Mouse (Mus musculus): ENCODE measurements at regions not wholly inside any gene's neighbourhood (a gene's known extent, or its start where the extent isn't known, plus 50 kb on each side); places are given as distances from the start of the nearest gene placed in this dataset.
"Not testable (repeated sequence)": the region's sequence is repeated elsewhere in the genome, so short reads cannot be mapped to it uniquely, and the experiment has no call there.

DNA sequence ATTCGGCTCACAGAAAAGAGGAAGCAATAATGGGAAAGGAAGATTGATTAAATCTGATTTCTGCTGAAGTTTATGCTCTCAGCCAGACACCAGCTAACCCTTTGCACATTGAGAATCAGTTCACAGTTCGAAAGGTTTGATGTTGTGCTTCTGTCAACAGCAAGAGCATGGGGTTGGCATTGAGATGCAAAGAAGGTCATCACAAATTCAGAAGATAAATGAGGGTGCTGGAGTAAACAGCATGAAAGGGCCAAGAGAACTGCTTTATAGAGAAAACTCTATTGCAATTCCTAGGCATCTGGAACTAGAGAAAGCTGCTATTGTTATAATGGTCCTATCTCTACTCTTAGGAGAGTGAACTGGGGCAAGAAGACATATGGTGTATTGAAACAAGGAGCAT is 250.8 kb downstream of the Rab38 start:
- H3K9me3 ChIP-seq (ENCODE audit: low read length): no peaks in the 10 kb centered on the region
- H3K27ac ChIP-seq (ENCODE audit: low read depth, low read length): no peak overlapping the region
- H3K9ac ChIP-seq: no peak overlapping the region
- no peaks in the 10 kb centered on the region for H3K27me3 ChIP-seq (ENCODE audit: insufficient read depth, low read length)
- WGBS: 65% methylated on average over 2 of the region's 2 CpGs
- DNase-seq: no peak
- H3K4me1 ChIP-seq (ENCODE audit: insufficient read depth): no peaks in the 10 kb centered on the region
- no peak for TF ChIP-seq CTCF (IDR thresholded peaks at IDR 0.05; ENCODE audit: low read depth)
- H3K4me2 ChIP-seq (ENCODE audit: low read depth): no peak overlapping the region
- H3K4me3 ChIP-seq (ENCODE audit: low read depth, low read length): no peak overlapping the region
- no peak for ATAC-seq
- H3K36me3 ChIP-seq (ENCODE audit: insufficient read depth): no peaks in the 10 kb centered on the region

GRCm38 (mm10) chr7:88721031-88721430 is 291.0 kb downstream of the Rab38 start:
- WGBS: 79% methylated on average over 1 of the region's 1 CpGs
- H3K9ac ChIP-seq; H3K4me1 ChIP-seq (ENCODE audit: insufficient read depth); H3K36me3 ChIP-seq (ENCODE audit: insufficient read depth); H3K4me2 ChIP-seq (ENCODE audit: low read depth); H3K9me3 ChIP-seq (ENCODE audit: low read length); ATAC-seq; H3K27me3 ChIP-seq (ENCODE audit: insufficient read depth, low read length); DNase-seq; H3K27ac ChIP-seq (ENCODE audit: low read depth, low read length); H3K4me3 ChIP-seq (ENCODE audit: low read depth, low read length): not testable (repeated sequence)

- no peak overlapping the region for H3K27ac ChIP-seq (ENCODE audit: low read depth, low read length)
- 86% methylated on average over 4 of the region's 4 CpGs for WGBS
- no peaks in the 10 kb centered on the region for H3K9me3 ChIP-seq (ENCODE audit: low read length)
- no peaks in the 10 kb centered on the region for H3K27me3 ChIP-seq (ENCODE audit: insufficient read depth, low read length)
- TF ChIP-seq CTCF (IDR thresholded peaks at IDR 0.05; ENCODE audit: low read depth): no peak
- no peaks in the 10 kb centered on the region for H3K4me1 ChIP-seq (ENCODE audit: insufficient read depth)
- no peak for ATAC-seq
- H3K4me3 ChIP-seq (ENCODE audit: low read depth, low read length): no peak overlapping the region
- DNase-seq: no peak
- no peaks in the 10 kb centered on the region for H3K36me3 ChIP-seq (ENCODE audit: insufficient read depth)
- H3K4me2 ChIP-seq (ENCODE audit: low read depth): no peak overlapping the region
- H3K9ac ChIP-seq: no peak overlapping the region
These were observed 304.4 kb downstream of the Rab38 start for GRCm38 (mm10) chr7:88734506-88734905.

DNA sequence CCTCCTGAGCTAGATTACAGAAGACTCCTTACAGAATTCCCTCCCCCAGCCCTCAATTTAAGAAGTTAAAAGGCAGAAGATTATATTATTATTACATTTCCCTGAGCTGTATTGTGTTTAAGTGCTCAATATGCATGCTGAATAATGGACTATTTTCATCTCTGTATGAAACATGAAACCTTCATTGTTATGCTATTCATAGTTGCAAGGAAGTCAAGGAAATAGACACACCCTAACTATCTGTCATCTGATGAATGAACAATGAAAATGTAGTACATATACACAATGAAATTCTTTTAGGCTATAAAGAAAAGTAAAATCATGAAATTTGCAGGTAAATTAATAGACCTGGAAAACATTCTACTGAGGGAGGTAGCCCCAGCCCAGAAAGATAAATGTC is 305.7 kb downstream of the Rab38 start:
- no peaks in the 10 kb centered on the region for H3K36me3 ChIP-seq (ENCODE audit: insufficient read depth)
- no peak overlapping the region for H3K9ac ChIP-seq
- no peaks in the 10 kb centered on the region for H3K27me3 ChIP-seq (ENCODE audit: insufficient read depth, low read length)
- H3K4me1 ChIP-seq (ENCODE audit: insufficient read depth): no peaks in the 10 kb centered on the region
- no peak overlapping the region for H3K27ac ChIP-seq (ENCODE audit: low read depth, low read length)
- peak; percentile 72; the same call in 1 of the 2 replicates for ATAC-seq
- TF ChIP-seq CTCF (IDR thresholded peaks at IDR 0.05; ENCODE audit: low read depth): no peak
- no peak overlapping the region for H3K4me3 ChIP-seq (ENCODE audit: low read depth, low read length)
- no peak for DNase-seq
- no peak overlapping the region for H3K4me2 ChIP-seq (ENCODE audit: low read depth)
- no peaks in the 10 kb centered on the region for H3K9me3 ChIP-seq (ENCODE audit: low read length)

GRCm38 (mm10) chr7:88777371-88777770 is 347.3 kb downstream of the Rab38 start:
- DNase-seq (no peak), ATAC-seq (no peak)
- Histone ChIP-seq H3K4me1 (ENCODE audit: insufficient read depth) (no peaks in the 10 kb centered on the region), H3K27me3 (ENCODE audit: insufficient read depth, low read length) (no peaks in the 10 kb centered on the region), H3K9ac (no peak overlapping the region), H3K9me3 (ENCODE audit: low read length) (no peaks in the 10 kb centered on the region), H3K27ac (ENCODE audit: low read depth, low read length) (no peak overlapping the region), H3K4me3 (ENCODE audit: low read depth, low read length) (no peak overlapping the region), H3K36me3 (ENCODE audit: insufficient read depth) (no peaks in the 10 kb centered on the region), H3K4me2 (ENCODE audit: low read depth) (no peak overlapping the region)
- TF ChIP-seq CTCF (IDR thresholded peaks at IDR 0.05; ENCODE audit: low read depth): no peak

- H3K27me3 ChIP-seq (ENCODE audit: insufficient read depth, low read length): no peaks in the 10 kb centered on the region
- WGBS: 61% methylated on average over 2 of the region's 2 CpGs
- TF ChIP-seq CTCF (IDR thresholded peaks at IDR 0.05; ENCODE audit: low read depth): no peak
- no peak; the same call in 1 of the 2 replicates for ATAC-seq
- peak; percentile 68 for DNase-seq
- H3K36me3 ChIP-seq (ENCODE audit: insufficient read depth): no peaks in the 10 kb centered on the region
- H3K9me3 ChIP-seq (ENCODE audit: low read length): no peaks in the 10 kb centered on the region
- H3K4me2 ChIP-seq (ENCODE audit: low read depth): no peak overlapping the region
- no peak overlapping the region for H3K27ac ChIP-seq (ENCODE audit: low read depth, low read length)
- no peak overlapping the region for H3K9ac ChIP-seq
- H3K4me3 ChIP-seq (ENCODE audit: low read depth, low read length): no peak overlapping the region
- H3K4me1 ChIP-seq (ENCODE audit: insufficient read depth): no peaks in the 10 kb centered on the region
These were observed 352.8 kb downstream of the Rab38 start for GRCm38 (mm10) chr7:88782906-88783305.

- Histone ChIP-seq H3K4me1 (ENCODE audit: insufficient read depth) (no peaks in the 10 kb centered on the region), H3K9ac (no peak overlapping the region), H3K4me3 (ENCODE audit: low read depth, low read length) (no peak overlapping the region), H3K9me3 (ENCODE audit: low read length) (no peaks in the 10 kb centered on the region), H3K36me3 (ENCODE audit: insufficient read depth) (no peaks in the 10 kb centered on the region), H3K27ac (ENCODE audit: low read depth, low read length) (no peak overlapping the region), H3K27me3 (ENCODE audit: insufficient read depth, low read length) (no peaks in the 10 kb centered on the region), H3K4me2 (ENCODE audit: low read depth) (no peak overlapping the region)
- no peak for TF ChIP-seq CTCF (IDR thresholded peaks at IDR 0.05; ENCODE audit: low read depth)
- DNase-seq: no peak
- WGBS: 40% methylated on average over 3 of the region's 3 CpGs
- ATAC-seq: peak; percentile 59; the same call in 1 of the 2 replicates
These were observed 378.1 kb downstream of the Rab38 start for GRCm38 (mm10) chr7:88808175-88808574.

DNA sequence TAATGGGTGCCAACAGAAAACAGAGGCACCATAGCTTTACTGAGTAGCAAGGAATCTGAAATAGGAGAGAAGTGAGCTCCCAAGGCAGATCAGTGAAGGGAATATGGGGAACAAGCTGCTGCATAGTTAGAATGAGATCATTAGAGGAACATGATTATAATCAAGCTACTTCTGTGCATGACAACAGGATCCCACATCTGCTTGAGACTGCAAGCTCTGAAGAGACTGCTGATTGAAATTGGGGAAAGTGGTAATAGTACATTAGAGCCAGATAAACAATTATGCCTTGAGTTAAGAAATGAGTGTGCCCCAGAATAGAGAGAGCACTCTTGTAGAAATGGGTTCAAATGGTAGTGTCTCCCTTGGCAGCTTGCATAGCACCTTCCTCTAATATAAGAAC is 380.1 kb downstream of the Rab38 start:
- H3K4me1 ChIP-seq (ENCODE audit: insufficient read depth): no peaks in the 10 kb centered on the region
- no peak for TF ChIP-seq CTCF (IDR thresholded peaks at IDR 0.05; ENCODE audit: low read depth)
- H3K36me3 ChIP-seq (ENCODE audit: insufficient read depth): no peaks in the 10 kb centered on the region
- H3K4me3 ChIP-seq (ENCODE audit: low read depth, low read length): no peak overlapping the region
- H3K27me3 ChIP-seq (ENCODE audit: insufficient read depth, low read length): no peaks in the 10 kb centered on the region
- no peak overlapping the region for H3K9ac ChIP-seq
- H3K9me3 ChIP-seq (ENCODE audit: low read length): no peaks in the 10 kb centered on the region
- H3K4me2 ChIP-seq (ENCODE audit: low read depth): no peak overlapping the region
- ATAC-seq (peak; percentile 83), DNase-seq (no peak)
- H3K27ac ChIP-seq (ENCODE audit: low read depth, low read length): no peak overlapping the region

Measured in forebrain, postnatal 0 days (tissue).